Mouse (Mus musculus): ENCODE results near the gene Fbxl18.

DNA sequence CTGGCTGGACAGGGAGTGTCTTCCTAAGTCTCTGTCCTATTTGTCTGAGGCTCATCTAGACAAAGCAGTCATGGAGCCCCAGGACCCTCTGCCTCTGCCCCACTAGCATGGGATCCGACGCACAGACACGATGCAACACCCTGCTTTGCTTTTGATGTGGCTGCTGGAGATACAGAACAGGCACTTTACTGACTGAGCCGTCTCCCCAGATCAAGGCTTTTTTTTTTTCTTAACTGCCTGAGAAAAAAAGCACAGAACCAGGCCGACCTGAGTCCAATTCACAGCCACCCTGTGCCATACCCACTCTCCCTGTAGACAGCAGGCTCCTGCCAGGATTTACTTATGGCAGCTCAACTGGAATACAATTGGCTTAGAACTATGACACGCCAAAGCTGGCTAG, 3.8 kb downstream of the Fbxl18 start:
- no peak for TF ChIP-seq USF1 (IDR thresholded peaks at IDR 0.05; ENCODE audit: low read depth)
- TF ChIP-seq CTCF (IDR thresholded peaks at IDR 0.05; ENCODE audit: control insufficient read depth, insufficient read depth, insufficient read length), result no peak
- TF ChIP-seq CEBPB (IDR thresholded peaks at IDR 0.05; ENCODE audit: low read depth), result no peak
- TF ChIP-seq FOSL1 (IDR thresholded peaks at IDR 0.05; ENCODE audit: insufficient read depth, low read length, poor library complexity, severe bottlenecking), result no peak
- no peak for TF ChIP-seq MAX (IDR thresholded peaks at IDR 0.05)
- TF ChIP-seq MYOG (IDR thresholded peaks at IDR 0.05; ENCODE audit: control insufficient read depth, extremely low read depth, insufficient read length), result no peak

Data from C2C12 (cell line).